Mouse (Mus musculus) brain, embryonic 14.5 days (tissue): Measurements from ENCODE around the gene Olfr551.

Experiments used
- CTCF ChIP-seq: fragments of 200-500 bp; IDR thresholded peaks from 2 replicates; pipeline ENCODE4 v1.5.1; 2012; ENCODE audit warnings: inconsistent platforms, mild to moderate bottlenecking, moderate library complexity, borderline replicate concordance; ENCODE audit not compliant: insufficient read depth, insufficient read length; ENCODE audit errors: extremely low read depth
- POLR2A ChIP-seq: fragments of 200-500 bp; IDR thresholded peaks from 2 replicates; pipeline ENCODE4 v1.6.1; 2012; ENCODE audit warnings: mild to moderate bottlenecking, inconsistent platforms, borderline replicate concordance; ENCODE audit not compliant: poor library complexity, insufficient read depth, insufficient read length, severe bottlenecking; ENCODE audit errors: extremely low read depth

DNA sequence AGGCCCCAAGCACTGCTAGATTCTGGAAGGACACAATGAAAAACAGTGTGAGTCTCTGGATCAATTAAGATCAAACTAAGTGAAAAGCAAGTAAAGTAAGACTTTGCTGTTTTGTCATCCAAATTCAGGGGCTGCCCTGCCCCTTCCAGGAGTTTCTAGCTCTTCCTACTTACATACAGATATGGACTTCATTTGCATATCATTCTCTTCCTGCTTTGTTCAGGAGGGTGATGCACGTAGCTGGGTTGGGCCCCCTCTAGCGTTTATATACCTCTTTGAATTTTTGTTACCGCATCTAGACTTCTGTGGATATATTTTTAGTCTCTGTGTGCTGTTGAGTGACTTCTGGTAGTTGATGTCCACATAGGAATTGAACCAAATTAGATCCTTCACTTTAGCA, 50.4 kb downstream of the Olfr551 start:
- TF ChIP-seq CTCF: no peak
- TF ChIP-seq POLR2A: no peak
